Mouse (Mus musculus): ENCODE results near the gene Siah1b.

DNA sequence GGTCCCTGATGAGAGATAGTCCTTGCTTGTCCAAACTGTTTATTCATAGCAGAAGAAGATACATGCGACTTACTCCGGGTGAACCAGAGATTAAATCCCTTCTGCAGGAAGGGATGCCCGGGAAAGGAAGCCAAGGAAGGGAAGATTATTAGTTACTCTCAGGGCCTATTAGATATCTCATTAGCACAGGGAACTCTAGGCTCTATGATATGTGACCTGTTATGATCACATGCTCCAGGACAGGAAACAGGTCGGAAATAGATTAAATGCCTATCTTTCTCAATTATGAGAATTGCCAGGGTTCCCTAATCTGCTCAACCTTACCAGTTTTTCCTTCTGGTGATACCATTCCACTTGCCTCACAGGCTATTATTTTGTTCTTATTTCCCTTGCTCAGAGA, 20.6 kb downstream of the Siah1b start:
- TF ChIP-seq CTCF (IDR thresholded peaks at IDR 0.05) (no peak), EP300 (IDR thresholded peaks at IDR 0.05) (no peak)

Measured in lung, postnatal 0 days (tissue).